Mouse (Mus musculus) C2C12 (cell line): ENCODE data around the gene Cilp. TPM values are rescaled to one million over a fixed set of nuclear protein-coding genes. Genes with fewer than 3 reads are reported as not detected.
"Not testable (repeated sequence)": the region's sequence is repeated elsewhere in the genome, so short reads cannot be mapped to it uniquely, and the experiment has no call there.

Experiments used
- H3K27me3 ChIP-seq: one replicate; pipeline ENCODE4 v1.6.1; 2011; ENCODE audit not compliant: control insufficient read depth, insufficient read depth, insufficient read length
- H3K36me3 ChIP-seq: one replicate; pipeline ENCODE4 v1.6.1; 2011; ENCODE audit not compliant: control insufficient read depth, insufficient read depth
- H3K4me3 ChIP-seq: one replicate; pipeline ENCODE4 v1.5.1; 2011; ENCODE audit warnings: mild to moderate bottlenecking, control low read depth; ENCODE audit not compliant: poor library complexity, insufficient read depth, severe bottlenecking
- H3K79me2 ChIP-seq: one replicate; pipeline ENCODE4 v1.6.1; 2011; ENCODE audit not compliant: control insufficient read depth, insufficient read depth
- H3K79me3 ChIP-seq: one replicate; pipeline ENCODE4 v1.6.1; 2011; ENCODE audit warnings: low read depth, control low read depth
- H3ac ChIP-seq: one replicate; pipeline ENCODE3; 2011; ENCODE audit warnings: low read depth; ENCODE audit not compliant: control insufficient read depth, insufficient read length
- CEBPB ChIP-seq: IDR thresholded peaks from one replicate; pipeline ENCODE4 v1.6.1; 2011; ENCODE audit warnings: low read depth, mild to moderate bottlenecking, control low read depth, moderate library complexity
- CTCF ChIP-seq: IDR thresholded peaks from one replicate; pipeline ENCODE4 v1.5.1; 2011; ENCODE audit not compliant: control insufficient read depth, insufficient read depth, insufficient read length
- FOSL1 ChIP-seq: IDR thresholded peaks from one replicate; pipeline ENCODE4 v1.8.0; 2011; ENCODE audit warnings: mild to moderate bottlenecking, low read length; ENCODE audit not compliant: poor library complexity, insufficient read depth, severe bottlenecking
- MAX ChIP-seq: IDR thresholded peaks from one replicate; pipeline ENCODE4 v1.6.1; 2011; ENCODE audit warnings: mild to moderate bottlenecking, control low read depth
- MYOD1 ChIP-seq: IDR thresholded peaks from one replicate; pipeline ENCODE4 v1.6.1; 2011; ENCODE audit warnings: low read depth; ENCODE audit not compliant: control insufficient read depth, insufficient read length
- MYOG ChIP-seq: IDR thresholded peaks from one replicate; pipeline ENCODE4 v1.6.1; 2011; ENCODE audit not compliant: control insufficient read depth, insufficient read length; ENCODE audit errors: extremely low read depth
- USF1 ChIP-seq: IDR thresholded peaks from one replicate; pipeline ENCODE4 v1.6.1; 2011; ENCODE audit warnings: low read depth, mild to moderate bottlenecking, control low read depth, moderate library complexity
- long read RNA-seq, 2 experiments: library from polyadenylated mRNA; unstranded; transcript quantifications; one replicate each; pipeline ENCODE4 v2.0.0; 2019 to 2020
- polyA plus RNA-seq: library from polyadenylated mRNA; unstranded; fragments of >200 nt; fragmentation: generic; extraction: Trizol; gene quantifications from one replicate; pipeline ENCODE4 v1.2.1, GENCODE M21; 2012; ENCODE audit warnings: missing spikeins

The Cilp gene
- polyA plus RNA-seq: 0.01 TPM
- long read RNA-seq, experiment 1, full-length matches to known transcripts: 1 of 2 reads
- long read RNA-seq, experiment 1, partial matches to known transcripts: 1 of 2 reads
- long read RNA-seq, experiment 1, other reads (novel, unspliced or antisense): 0 of 2 reads
- long read RNA-seq, experiment 2: 0 reads

GRCm38 (mm10) chr9:65264959-65265358 lies at the start of gene Cilp:
Gene Cilp (plus strand): TSS chr9:65265180.
- H3K36me3 ChIP-seq: no peaks in the 10 kb centered on the region
- TF ChIP-seq FOSL1: no peak
- no peak for TF ChIP-seq CTCF
- TF ChIP-seq MAX: no peak
- TF ChIP-seq MYOD1: no peak
- TF ChIP-seq CEBPB: no peak
- TF ChIP-seq USF1: no peak
- no peak for TF ChIP-seq MYOG
- H3K27me3 ChIP-seq: no peaks in the 10 kb centered on the region
- no peak within 1 kb of the TSS for H3K4me3 ChIP-seq
- H3K79me2 ChIP-seq: no peaks in the 10 kb centered on the region
- H3ac ChIP-seq: no peak within 1 kb of the TSS
- no peaks in the 10 kb centered on the region for H3K79me3 ChIP-seq

- H3K4me3 ChIP-seq: peak overlapping the region; percentile 41
- peak overlapping the region; percentile 64 for H3ac ChIP-seq
- TF ChIP-seq MYOD1: no peak
- TF ChIP-seq FOSL1: no peak
- no peak for TF ChIP-seq CTCF
- TF ChIP-seq USF1: no peak
- no peak for TF ChIP-seq CEBPB
- no peak for TF ChIP-seq MAX
- TF ChIP-seq MYOG: no peak
- no peaks in the 10 kb centered on the region for H3K27me3 ChIP-seq
- no peaks in the 10 kb centered on the region for H3K79me3 ChIP-seq
- H3K79me2 ChIP-seq: no peaks in the 10 kb centered on the region
- H3K36me3 ChIP-seq: no peaks in the 10 kb centered on the region
Observed at GRCm38 (mm10) chr9:65215494-65216126, 49.4 kb upstream of the Cilp start.

GRCm38 (mm10) chr9:65216972-65217371 lies 48.0 kb upstream of the Cilp start:
- H3K4me3 ChIP-seq: no peak overlapping the region
- no peaks in the 10 kb centered on the region for H3K79me2 ChIP-seq
- H3K36me3 ChIP-seq: no peaks in the 10 kb centered on the region
- TF ChIP-seq MYOD1: no peak
- no peak for TF ChIP-seq USF1
- TF ChIP-seq CTCF: no peak
- TF ChIP-seq MAX: no peak
- no peak for TF ChIP-seq CEBPB
- no peak for TF ChIP-seq FOSL1
- no peak for TF ChIP-seq MYOG
- no peaks in the 10 kb centered on the region for H3K27me3 ChIP-seq
- H3ac ChIP-seq: no peak overlapping the region
- no peaks in the 10 kb centered on the region for H3K79me3 ChIP-seq

GRCm38 (mm10) chr9:65217661-65218060 lies 47.3 kb upstream of the Cilp start:
- Histone ChIP-seq H3K4me3 (no peak overlapping the region), H3K27me3 (no peaks in the 10 kb centered on the region), H3K79me2 (no peaks in the 10 kb centered on the region), H3K79me3 (no peaks in the 10 kb centered on the region), H3ac (no peak overlapping the region), H3K36me3 (no peaks in the 10 kb centered on the region)
- no peak for TF ChIP-seq MYOD1
- no peak for TF ChIP-seq FOSL1
- TF ChIP-seq MYOG: no peak
- TF ChIP-seq USF1: no peak
- no peak for TF ChIP-seq CTCF
- TF ChIP-seq MAX: no peak
- TF ChIP-seq CEBPB: no peak

- no peaks in the 10 kb centered on the region for H3K79me2 ChIP-seq
- H3ac ChIP-seq: no peak overlapping the region
- no peak overlapping the region for H3K4me3 ChIP-seq
- H3K27me3 ChIP-seq: no peaks in the 10 kb centered on the region
- TF ChIP-seq FOSL1 (no peak), MYOG (no peak), CEBPB (no peak), CTCF (no peak), MYOD1 (no peak), USF1 (no peak), MAX (no peak)
- H3K36me3 ChIP-seq: no peaks in the 10 kb centered on the region
- no peaks in the 10 kb centered on the region for H3K79me3 ChIP-seq
Observed at GRCm38 (mm10) chr9:65218916-65219315, 46.1 kb upstream of the Cilp start.

- not testable (repeated sequence) for H3ac ChIP-seq, H3K79me3 ChIP-seq, H3K79me2 ChIP-seq, H3K36me3 ChIP-seq, H3K4me3 ChIP-seq, H3K27me3 ChIP-seq
Observed at GRCm38 (mm10) chr9:65220398-65220797, 44.6 kb upstream of the Cilp start.
